Mouse (Mus musculus) liver, postnatal 0 days (tissue): ENCODE measurements around the gene Sec63. TPM values are rescaled to one million over a fixed set of nuclear protein-coding genes. Genes with fewer than 3 reads are reported as not detected.
A peak's percentile ranks its signal among the peaks of the same experiment; 100 is the strongest.

Experiments
- ATAC-seq: fragments of 200-750 bp; cut with Nextera tagmentation; 2 replicates; pipeline ENCODE4 v1.8.0; 2017; ENCODE audit warnings: mild to moderate bottlenecking, moderate library complexity
- DNase-seq: peaks from one replicate; pipeline ENCODE4 v3.0.0-alpha.2; 2016
- H3K27ac ChIP-seq: fragments of 300-500 bp; sonication (generic); 2 replicates; pipeline ENCODE4 v1.5.1; 2014; ENCODE audit warnings: antibody characterized with exemption, moderate library complexity, mild to moderate bottlenecking, low read depth
- H3K27me3 ChIP-seq: fragments of 300-500 bp; sonication (generic); 2 replicates; pipeline ENCODE4 v1.6.1; 2014; ENCODE audit warnings: low read length, control low read depth, mixed read lengths; ENCODE audit not compliant: insufficient read depth
- H3K36me3 ChIP-seq: fragments of 300-500 bp; sonication (generic); replicated peaks from 2 replicates; pipeline ENCODE4 v1.6.1; 2014; ENCODE audit warnings: mild to moderate bottlenecking, control low read depth, low read length, moderate library complexity, mixed read lengths; ENCODE audit not compliant: insufficient read depth
- H3K4me1 ChIP-seq: fragments of 300-500 bp; sonication (generic); 2 replicates; pipeline ENCODE4 v1.6.1; 2014; ENCODE audit warnings: antibody characterized with exemption, mild to moderate bottlenecking, control low read depth; ENCODE audit not compliant: insufficient read depth
- H3K4me2 ChIP-seq: fragments of 300-500 bp; sonication (generic); 2 replicates; pipeline ENCODE4 v1.6.1; 2014; ENCODE audit warnings: low read depth, mild to moderate bottlenecking, low read length, moderate library complexity, mixed read lengths
- H3K4me3 ChIP-seq: fragments of 300-500 bp; sonication (generic); 2 replicates; pipeline ENCODE4 v1.5.1; 2014; ENCODE audit warnings: low read depth, low read length
- H3K9ac ChIP-seq: fragments of 300-500 bp; sonication (generic); replicated peaks from 2 replicates; pipeline ENCODE4 v1.6.1; 2014; ENCODE audit warnings: mild to moderate bottlenecking, moderate library complexity
- H3K9me3 ChIP-seq: fragments of 300-500 bp; sonication (generic); 2 replicates; pipeline ENCODE4 v1.6.1; 2016; ENCODE audit warnings: mild to moderate bottlenecking, control low read depth, low read length, mixed read lengths
- CTCF ChIP-seq: sonication (generic); IDR thresholded peaks from 2 replicates; pipeline ENCODE4 v1.5.1; 2016; ENCODE audit warnings: antibody characterized with exemption, low read depth
- EP300 ChIP-seq: IDR thresholded peaks from 2 replicates; pipeline ENCODE4 v1.6.1; 2016; ENCODE audit warnings: antibody characterized with exemption, low read depth, mild to moderate bottlenecking
- WGBS: fragments of 180-500 bp; shearing (Covaris S2); extraction: QIAGEN DNeasy Blood & Tissue Kit; methylation state at CpG from one replicate; pipeline ENCODE4 v1.1.7; 2014; ENCODE audit not compliant: insufficient replicate concordance; 5-methylcytosine and 5-hydroxymethylcytosine counted together
- polyA plus RNA-seq: library from polyadenylated mRNA; unstranded; fragments of >200 nt; fragmentation: Nextera tagmentation; extraction: Ambion mirVana; gene quantifications from 2 replicates; pipeline ENCODE4 v1.2.1, GENCODE M21; 2015

Sec63 gene
- polyA plus RNA-seq, 1 experiment from 2014 or later, result 14.0 TPM

DNA sequence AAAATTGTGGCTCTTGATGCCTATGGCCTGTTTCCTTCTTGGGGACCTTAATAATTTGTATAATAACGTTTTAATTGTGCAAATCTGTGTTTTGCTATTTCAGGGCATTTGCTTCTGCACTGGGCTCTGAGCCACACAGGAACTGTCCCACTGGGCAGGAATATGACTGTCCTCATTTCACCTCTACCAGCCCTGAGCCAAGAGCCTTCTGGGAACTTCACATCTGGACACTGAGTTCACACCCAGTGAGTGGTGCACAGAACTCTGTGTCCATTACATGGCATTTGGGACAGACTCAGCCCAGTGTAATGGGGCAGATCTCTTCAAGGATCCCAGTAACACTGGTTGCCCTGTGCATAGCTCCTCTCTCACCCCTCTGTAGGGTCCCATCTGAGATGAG is 82.1 kb downstream of the Sec63 start:
- ATAC-seq (no peak), DNase-seq (no peak)
- Histone ChIP-seq H3K4me2 (no peak overlapping the region), H3K36me3 (no peaks in the 10 kb centered on the region), H3K27ac (no peak overlapping the region), H3K9ac (no peak overlapping the region), H3K27me3 (no peaks in the 10 kb centered on the region), H3K4me3 (no peak overlapping the region), H3K4me1 (no peaks in the 10 kb centered on the region), H3K9me3 (no peaks in the 10 kb centered on the region)
- 71% methylated on average over 1 of the region's 1 CpGs for WGBS
- TF ChIP-seq CTCF, result no peak
- no peak for TF ChIP-seq EP300

DNA sequence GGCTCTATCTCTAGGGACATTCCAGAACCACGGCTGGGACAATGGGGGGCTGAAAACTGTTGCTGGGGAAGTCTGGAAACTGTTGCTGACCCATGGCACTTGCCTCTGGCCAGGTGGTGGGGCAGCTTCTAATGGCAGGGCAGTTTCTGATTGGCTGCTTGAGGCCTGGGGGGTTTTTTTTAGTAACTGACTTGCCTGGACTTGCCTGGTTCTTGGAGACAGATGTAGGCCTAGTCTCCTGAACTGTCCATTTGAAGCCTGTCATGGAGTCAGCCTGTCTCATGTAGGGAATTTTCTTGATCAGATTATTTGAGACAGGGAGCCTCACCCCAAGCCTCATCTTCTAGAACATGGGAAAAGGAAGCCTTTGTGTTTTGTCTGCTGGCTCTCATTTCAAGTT is 84.2 kb downstream of the Sec63 start:
- no peaks in the 10 kb centered on the region for H3K9me3 ChIP-seq
- no peaks in the 10 kb centered on the region for H3K27me3 ChIP-seq
- TF ChIP-seq CTCF (no peak), EP300 (no peak)
- ATAC-seq (no peak), DNase-seq (no peak)
- no peak overlapping the region for H3K27ac ChIP-seq
- no peak overlapping the region for H3K9ac ChIP-seq
- no peak overlapping the region for H3K4me2 ChIP-seq
- 47% methylated on average over 1 of the region's 1 CpGs for WGBS
- no peak overlapping the region for H3K4me3 ChIP-seq
- H3K36me3 ChIP-seq, result no peaks in the 10 kb centered on the region
- no peaks in the 10 kb centered on the region for H3K4me1 ChIP-seq

DNA sequence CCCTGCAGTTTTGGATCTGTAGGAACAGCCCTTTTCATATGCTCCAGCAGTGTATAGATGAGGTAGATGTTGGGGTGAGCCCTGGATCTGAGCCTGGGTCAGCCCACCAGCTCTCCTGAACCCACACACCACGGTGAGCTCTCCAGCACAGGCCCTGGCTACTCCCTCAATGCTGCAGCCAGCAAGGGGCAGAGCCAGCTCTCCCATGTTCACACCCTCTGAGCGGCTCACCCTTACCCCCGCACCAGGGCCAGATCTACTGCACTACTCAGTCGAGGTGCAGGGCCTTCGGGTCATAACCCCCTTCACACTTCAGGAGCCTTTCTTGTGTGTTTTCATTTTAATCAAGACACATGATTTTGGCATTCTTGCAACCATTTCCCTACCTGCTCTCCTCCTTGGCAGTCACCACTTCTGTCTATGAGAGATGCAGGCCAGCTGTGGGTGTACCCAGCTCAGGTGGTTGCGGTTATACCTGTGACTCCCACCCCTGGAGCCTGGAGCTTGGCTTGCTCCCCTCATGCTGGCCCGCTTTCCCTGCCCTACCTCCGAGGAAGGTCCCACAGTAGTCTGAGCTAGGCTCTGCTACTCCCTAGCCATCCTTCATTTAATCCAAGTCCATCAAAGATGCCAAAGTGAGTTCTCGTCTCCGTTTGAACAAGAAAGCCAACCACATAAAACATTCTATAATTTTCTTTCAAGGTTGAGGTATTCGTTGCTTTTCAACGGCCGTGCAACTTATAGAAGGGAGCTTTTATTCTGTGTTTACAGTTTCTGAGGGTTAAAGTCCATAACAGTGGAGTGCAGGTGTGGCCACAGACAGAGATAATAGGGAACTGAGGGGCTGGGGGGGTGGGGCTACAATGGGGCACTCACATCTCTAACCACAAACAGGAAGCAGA is 87.1 kb downstream of the Sec63 start:
- H3K27ac ChIP-seq, result peak overlapping the region; percentile 11; the same call in 1 of the 2 replicates
- H3K36me3 ChIP-seq, result no peaks in the 10 kb centered on the region
- H3K4me3 ChIP-seq, result no peak overlapping the region
- H3K9me3 ChIP-seq, result no peaks in the 10 kb centered on the region
- no peaks in the 10 kb centered on the region for H3K27me3 ChIP-seq
- 82% methylated on average over 13 of the region's 13 CpGs for WGBS
- ATAC-seq (no peak), DNase-seq (no peak)
- H3K9ac ChIP-seq, result no peak overlapping the region
- no peak for TF ChIP-seq CTCF
- TF ChIP-seq EP300, result no peak
- H3K4me2 ChIP-seq, result no peak overlapping the region
- H3K4me1 ChIP-seq, result no peaks in the 10 kb centered on the region

DNA sequence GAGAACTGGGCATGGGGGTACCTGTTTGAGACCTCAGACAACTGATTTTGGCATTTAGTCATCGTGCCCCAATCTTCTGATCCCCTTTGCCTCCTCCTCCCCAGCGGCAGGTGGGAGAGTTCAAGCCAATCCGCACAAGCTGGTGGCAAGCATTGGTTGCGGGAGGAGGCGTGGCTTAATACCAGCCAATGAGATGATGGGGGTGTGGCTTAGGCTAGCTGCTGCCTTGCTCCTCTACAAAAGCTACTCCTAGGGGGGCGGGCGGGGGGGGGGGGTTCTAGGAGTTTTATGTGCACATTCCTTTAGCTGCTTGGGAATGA is 87.7 kb downstream of the Sec63 start:
- ATAC-seq, result 0 out of 2 replicates have a peak, but pooled peaks have one; percentile 17
- no peak overlapping the region for H3K9ac ChIP-seq
- 63% methylated on average over 7 of the region's 7 CpGs for WGBS
- no peak for TF ChIP-seq EP300
- no peak for TF ChIP-seq CTCF
- H3K4me2 ChIP-seq, result no peak overlapping the region
- H3K27me3 ChIP-seq, result no peaks in the 10 kb centered on the region
- H3K9me3 ChIP-seq, result no peaks in the 10 kb centered on the region
- no peak overlapping the region for H3K4me3 ChIP-seq
- H3K4me1 ChIP-seq, result no peaks in the 10 kb centered on the region
- no peak overlapping the region for H3K27ac ChIP-seq
- DNase-seq, result peak; percentile 26
- H3K36me3 ChIP-seq, result no peaks in the 10 kb centered on the region

DNA sequence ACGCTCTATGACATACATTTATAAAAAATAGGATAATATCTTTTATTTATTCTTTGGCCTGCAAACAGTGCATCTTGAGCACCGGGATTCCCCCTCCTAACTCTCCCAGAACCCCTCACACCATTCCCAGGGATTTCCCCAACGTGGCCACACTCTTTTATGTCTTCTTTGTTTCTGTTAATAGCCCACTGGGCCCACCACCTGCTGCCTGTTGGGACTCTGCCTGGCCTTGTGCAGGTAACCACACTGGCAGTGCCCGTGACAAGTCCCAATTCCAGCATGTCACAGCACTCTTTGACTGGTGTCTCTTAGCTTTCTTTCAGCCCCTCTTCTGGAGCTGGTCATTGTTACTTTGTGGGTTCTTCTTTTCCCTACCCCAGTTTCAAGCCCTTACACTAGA is 93.5 kb downstream of the Sec63 start:
- Histone ChIP-seq H3K4me2 (no peak overlapping the region), H3K4me3 (no peak overlapping the region), H3K36me3 (no peaks in the 10 kb centered on the region), H3K9ac (no peak overlapping the region), H3K9me3 (peaks cover 4% of the 10 kb centered on the region; the same call in 1 of the 2 replicates), H3K27me3 (no peaks in the 10 kb centered on the region), H3K27ac (no peak overlapping the region), H3K4me1 (no peaks in the 10 kb centered on the region)
- TF ChIP-seq CTCF, result no peak
- no peak for TF ChIP-seq EP300
- 65% methylated on average over 4 of the region's 4 CpGs for WGBS
- ATAC-seq (no peak), DNase-seq (no peak)

DNA sequence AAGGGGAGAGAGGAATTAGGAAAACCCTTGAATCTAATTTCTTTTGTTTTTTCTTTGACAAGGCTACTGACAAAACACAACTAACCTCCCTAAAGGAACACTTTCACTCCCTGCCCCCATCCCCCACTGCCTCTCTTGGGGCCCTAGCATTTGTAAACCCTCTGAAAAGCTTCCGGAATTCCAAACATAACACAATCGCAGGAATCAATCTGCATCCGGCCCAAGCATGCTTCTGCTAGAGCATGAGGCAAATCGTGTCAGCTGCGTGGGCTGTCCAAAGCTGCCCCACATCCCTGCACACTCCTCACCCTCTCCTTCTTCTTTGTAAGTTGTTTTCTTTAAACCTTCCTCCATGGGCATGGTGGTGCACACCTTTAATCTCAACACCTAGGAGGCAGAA is 94.0 kb downstream of the Sec63 start:
- H3K36me3 ChIP-seq, result no peaks in the 10 kb centered on the region
- H3K9me3 ChIP-seq, result peaks cover 4% of the 10 kb centered on the region; the same call in 1 of the 2 replicates
- no peak overlapping the region for H3K9ac ChIP-seq
- no peak for TF ChIP-seq EP300
- TF ChIP-seq CTCF, result no peak
- DNase-seq, result no peak
- 44% methylated on average over 5 of the region's 5 CpGs for WGBS
- H3K27ac ChIP-seq, result no peak overlapping the region
- no peak overlapping the region for H3K4me2 ChIP-seq
- H3K27me3 ChIP-seq, result no peaks in the 10 kb centered on the region
- ATAC-seq, result no peak
- H3K4me1 ChIP-seq, result no peaks in the 10 kb centered on the region
- no peak overlapping the region for H3K4me3 ChIP-seq
